Mouse (Mus musculus) B cell, adult 2 months (primary cell): ENCODE measurements around the gene Gm13420.
"Not testable (repeated sequence)": the region's sequence is repeated elsewhere in the genome, so short reads cannot be mapped to it uniquely, and the experiment has no call there.

Experiments used
- DNase-seq, 2 experiments: peaks; one replicate each; pipeline ENCODE4 v3.0.0; 2022

Gene Gm13420

DNA sequence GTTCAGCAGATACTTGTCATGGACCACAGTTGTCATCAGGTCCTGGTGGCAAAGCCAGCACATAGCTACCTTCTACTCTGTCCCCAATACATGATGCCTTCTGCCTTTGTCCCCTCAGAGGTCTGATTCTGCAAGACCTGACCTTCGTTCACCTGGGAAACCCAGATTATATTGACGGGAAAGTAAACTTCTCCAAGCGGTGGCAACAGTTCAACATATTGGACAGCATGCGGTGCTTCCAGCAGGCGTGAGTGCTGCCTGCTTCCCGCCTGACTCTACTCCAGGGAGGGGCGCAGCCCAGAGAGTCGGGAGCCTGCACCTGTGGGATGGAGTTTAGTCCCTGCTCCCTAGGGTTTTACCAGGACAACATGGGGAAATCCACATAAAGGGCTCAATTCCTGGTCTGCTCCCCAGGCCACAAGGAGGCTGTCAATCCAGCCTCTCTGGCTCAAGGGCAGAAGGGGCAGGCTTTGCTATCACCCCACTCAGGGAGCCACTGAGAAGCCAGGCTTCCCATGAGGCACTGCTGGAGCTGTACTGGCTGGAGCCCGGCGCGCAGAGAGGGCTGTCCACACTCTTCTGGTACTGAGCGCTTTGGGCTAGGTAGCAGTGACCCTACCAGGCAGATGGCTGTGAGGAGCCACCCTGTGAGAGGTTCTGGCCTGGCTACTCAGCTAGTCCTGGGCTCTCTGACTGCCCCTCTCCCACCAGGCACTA, 14.1 kb downstream of the Gm13420 start:
- no peak for DNase-seq

DNA sequence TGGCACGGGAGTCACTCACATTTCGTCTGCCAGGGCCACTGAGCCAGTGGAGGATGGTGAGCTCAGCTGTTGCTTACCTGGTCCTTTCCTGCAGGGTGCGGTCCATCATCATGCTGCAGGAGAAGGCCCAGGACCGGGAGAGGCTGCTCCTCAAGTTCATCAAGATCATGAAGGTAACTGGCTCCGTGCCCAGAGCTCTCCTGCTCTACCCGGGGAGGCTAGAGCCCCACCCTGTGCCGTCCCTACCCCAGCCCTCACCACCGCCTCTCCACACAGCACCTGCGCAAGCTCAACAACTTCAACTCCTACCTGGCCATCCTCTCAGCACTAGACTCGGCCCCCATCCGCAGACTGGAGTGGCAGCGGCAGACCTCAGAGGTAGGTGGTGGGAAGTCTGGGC, 15.8 kb downstream of the Gm13420 start:
- DNase-seq = no peak

DNA sequence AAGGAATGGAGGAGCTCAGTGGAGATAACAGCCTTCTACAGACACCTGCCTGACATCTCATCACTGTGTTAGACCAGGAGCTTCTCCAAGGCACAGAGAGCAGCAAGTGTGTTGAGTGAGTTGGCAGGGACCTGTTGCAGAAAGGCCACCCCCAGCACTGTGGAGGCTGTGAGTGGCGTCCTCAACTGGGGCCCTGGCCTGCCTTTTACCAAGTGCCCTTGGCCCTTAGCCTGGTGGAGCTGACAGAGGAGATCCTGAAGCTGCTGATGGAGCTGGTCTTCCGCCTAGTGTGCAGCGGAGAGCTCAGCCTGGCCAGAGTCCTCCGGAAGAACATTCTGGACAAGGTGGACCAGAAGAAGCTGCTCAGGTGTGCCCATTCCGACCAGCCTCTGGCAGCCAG, 18.1 kb downstream of the Gm13420 start:
- DNase-seq = no peak

- DNase-seq = no peak
Measured at GRCm38 (mm10) chr2:29732559-29732958, 18.9 kb downstream of the Gm13420 start.

DNA sequence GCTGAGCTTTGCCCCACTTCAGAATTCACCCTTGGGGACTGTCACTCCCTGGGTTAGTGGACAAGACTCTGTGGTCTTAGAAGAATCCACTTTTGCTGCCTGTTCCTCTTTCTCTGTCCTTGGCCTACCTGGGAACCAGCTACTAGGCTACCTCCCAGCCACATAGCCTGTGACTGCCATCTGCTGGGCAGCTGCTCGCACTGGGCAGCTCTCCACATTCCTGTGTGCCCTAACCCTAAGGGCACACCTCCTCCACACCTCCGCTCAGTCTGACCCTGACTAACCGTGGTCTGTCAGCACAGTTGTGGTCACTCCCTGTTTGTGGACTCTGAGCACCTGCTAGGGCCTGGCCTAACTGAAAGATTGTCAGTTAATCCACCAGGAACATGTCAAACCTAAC, 19.9 kb downstream of the Gm13420 start:
- peak; percentile 42 to 46 for DNase-seq

GRCm38 (mm10) chr2:29729500-29729899, 22.0 kb downstream of the Gm13420 start:
- no peak for DNase-seq

DNA sequence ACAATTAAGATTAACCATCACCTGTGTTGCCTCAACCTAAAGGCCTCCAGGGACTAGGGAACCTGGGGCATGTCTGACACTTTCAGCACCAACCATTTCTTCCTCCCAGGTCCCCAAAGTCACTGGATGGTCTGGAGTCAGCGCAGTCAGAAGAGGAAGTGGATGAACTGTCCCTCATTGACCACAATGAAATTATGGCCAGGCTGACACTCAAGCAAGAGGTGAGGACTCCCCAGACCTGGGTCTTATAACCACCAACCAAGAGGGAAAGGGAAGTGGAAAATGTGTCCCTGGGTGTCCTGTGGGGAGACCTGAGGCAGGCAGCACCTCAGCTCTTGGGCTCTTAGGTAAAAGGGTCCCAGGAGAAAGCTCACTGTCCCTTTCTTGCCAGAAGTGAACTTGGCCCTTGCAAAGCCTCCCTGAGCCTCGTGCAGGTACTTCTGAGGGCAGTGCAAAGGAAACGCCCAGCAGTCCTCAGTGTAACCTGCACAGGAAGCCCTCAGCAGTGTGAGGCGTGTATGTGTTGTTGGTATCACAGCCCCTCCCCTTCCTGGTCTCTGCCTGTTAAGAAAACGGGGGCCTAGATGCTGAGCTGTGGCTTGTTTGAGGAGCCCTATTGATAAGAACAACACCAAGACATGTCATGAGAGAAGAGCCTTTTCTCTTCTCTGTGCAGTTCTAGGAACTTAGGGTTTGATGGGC, 26.7 kb downstream of the Gm13420 start:
- DNase-seq = no peak

GRCm38 (mm10) chr2:29723132-29723531, 28.4 kb downstream of the Gm13420 start:
- no peak for DNase-seq

DNA sequence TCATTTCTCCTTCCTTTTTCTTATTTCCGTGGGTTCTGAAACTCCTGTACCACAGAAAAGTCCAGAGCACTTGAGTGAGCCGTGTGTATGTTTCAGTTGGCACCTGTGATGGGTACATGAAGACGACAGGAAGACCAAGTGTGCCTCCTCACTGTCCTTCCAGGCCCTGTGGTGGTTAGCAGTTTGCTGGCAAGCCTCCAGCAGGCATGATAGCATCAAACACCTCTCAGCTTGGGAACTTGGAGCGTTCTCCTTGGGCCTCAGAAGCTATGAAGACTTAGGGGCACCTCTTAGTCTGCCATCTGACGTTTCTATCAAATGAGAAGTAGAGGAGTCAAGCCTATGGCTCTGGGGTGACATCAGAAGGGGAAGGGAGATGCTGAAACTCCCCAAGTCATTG, 32.9 kb downstream of the Gm13420 start:
- DNase-seq = no peak

- DNase-seq = no peak
Measured at GRCm38 (mm10) chr2:29716691-29717090, 34.8 kb downstream of the Gm13420 start.

GRCm38 (mm10) chr2:29716143-29716542, 35.3 kb downstream of the Gm13420 start:
- no peak for DNase-seq

- no peak for DNase-seq
Measured at GRCm38 (mm10) chr2:29714127-29714526, 37.4 kb downstream of the Gm13420 start.

- no peak for DNase-seq
Measured at GRCm38 (mm10) chr2:29713501-29713900, 38.0 kb downstream of the Gm13420 start.

- DNase-seq = no peak
Measured at GRCm38 (mm10) chr2:29711877-29712276, 39.6 kb downstream of the Gm13420 start.

DNA sequence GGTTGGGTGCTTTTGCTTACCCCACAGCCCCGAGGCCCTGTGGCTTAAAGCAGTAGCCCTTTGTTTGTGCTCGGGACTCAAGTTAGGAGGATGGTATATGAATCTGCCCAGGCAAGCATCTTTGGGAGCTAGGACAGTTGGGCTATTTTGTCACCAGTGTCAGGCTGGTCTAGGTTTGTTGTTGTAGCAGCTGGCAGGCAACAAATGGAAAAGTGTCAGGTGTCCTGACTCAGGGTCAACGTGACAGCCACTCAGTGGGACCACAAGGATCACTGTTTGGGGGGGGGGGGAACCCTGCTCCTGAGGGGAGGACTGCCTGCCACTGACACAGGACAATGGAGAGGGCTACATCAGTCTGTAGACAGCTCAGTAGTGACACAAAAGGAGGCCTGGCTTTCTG, 40.4 kb downstream of the Gm13420 start:
- DNase-seq = no peak

DNA sequence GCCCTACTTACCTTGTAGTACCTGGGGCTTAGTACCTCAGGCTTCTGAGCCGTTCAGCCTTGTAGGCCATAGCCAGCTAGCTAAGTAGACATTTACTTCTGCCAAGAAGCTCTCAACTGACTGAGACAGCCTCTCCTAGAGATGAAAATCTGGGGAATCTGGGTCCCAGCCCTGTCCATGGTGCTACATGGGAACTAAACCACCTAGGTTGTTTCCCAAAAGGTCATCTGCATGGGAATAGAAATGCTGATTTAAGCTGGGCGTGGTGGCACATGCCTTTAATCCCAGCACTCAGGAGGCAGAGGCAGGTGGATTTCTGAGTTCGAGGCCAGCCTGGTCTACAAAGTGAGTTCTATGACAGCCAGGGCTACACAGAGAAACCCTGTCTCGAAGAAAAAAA, 43.3 kb downstream of the Gm13420 start:
- not testable (repeated sequence) for DNase-seq

DNA sequence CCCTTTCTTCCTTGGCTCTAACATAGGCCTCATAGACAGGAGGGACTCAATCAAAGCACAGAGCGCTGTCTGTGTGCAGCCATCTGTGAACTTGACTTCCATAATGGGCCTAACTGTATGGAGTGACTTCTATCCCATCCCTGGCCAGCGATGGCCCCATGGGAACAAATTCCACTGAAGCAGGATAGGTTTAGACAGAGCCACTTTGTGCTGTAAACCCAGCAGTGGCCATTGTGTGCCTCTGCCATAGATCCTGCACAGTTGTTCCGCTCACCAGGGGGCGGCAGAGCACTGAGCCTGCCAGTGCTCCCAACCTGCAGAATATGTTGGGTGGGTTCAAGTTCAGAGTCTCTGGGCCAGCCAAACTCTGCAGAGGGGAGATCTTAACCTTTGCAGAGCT, 43.8 kb downstream of the Gm13420 start:
- DNase-seq = peak; percentile 20 to 22

- peak; percentile 24 to 39 for DNase-seq
Measured at GRCm38 (mm10) chr2:29706726-29707620, 44.5 kb downstream of the Gm13420 start.

DNA sequence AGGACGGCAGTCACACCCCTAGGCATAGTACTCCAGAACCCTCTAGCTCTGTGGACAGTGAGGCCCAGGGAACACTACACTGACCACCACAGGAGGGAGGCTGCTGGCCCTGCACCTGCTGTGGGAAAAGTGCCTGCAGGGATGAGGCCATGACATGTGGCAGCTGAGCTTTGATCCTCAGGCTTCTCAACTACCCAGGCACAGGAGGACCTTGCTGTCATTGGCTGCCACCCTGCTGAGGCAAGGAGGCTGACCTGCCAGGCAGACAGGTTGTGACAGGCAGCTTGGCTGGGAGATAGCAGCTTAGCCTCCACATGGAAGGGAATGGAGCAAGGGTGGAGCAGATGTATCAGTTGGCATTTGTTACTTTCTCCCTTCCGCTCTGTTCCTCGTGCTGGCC, 46.0 kb downstream of the Gm13420 start:
- DNase-seq = no peak

GRCm38 (mm10) chr2:29703104-29704081, 48.1 kb downstream of the Gm13420 start:
- no peak for DNase-seq

DNA sequence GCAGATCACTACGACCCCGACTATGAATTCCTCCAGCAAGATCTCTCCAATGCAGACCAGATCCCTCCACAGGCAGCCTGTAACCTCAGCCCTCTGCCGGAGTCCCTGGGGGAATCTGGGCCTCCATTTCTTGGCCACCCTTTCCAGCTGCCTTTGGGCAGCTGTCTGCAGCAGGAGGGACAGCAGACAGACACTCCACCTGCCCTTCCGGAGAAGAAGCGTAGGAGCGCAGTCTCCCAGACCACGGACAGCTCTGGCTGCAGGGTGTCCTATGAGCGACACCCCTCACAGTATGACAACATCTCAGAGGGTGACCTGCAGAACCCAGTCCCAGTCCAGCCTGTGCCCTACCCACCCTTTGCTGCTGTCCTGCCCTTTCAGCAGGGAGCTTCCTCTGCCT, 49.3 kb downstream of the Gm13420 start:
- no peak for DNase-seq

- no peak for DNase-seq
Measured at GRCm38 (mm10) chr2:29701393-29701792, 50.1 kb downstream of the Gm13420 start.
